24 mouse cellular contexts compared by ENCODE assay signal in genomic region chr5:150024901-150025300, GRCm38 (mm10). TPM values are rescaled to one million over a fixed set of nuclear protein-coding genes. Genes with fewer than 3 reads are reported as not detected.
DNase-seq lines count a peak whose midpoint lies in the region; ATAC-seq lines count a peak whose summit lies in the region.
"Had no signal": no experiment of that assay in that cellular context is flagged by ENCODE, and none has a peak within 500 bp of the region (broad histone marks: within the 10 kb centered on the region; RNA-seq: fewer than 3 reads in every experiment).

No protein-coding gene starts in this region.

- H3K9me3 ChIP-seq in heart, embryonic 10.5 days = no peaks in the 10 kb centered on the region
- H3K9me3 ChIP-seq in heart, embryonic 12.5 days (replicated peaks) = peaks cover 6% of the 10 kb centered on the region; the same call in 1 of the 2 replicates

- no peak overlapping the region for H3K4me2 ChIP-seq in heart, embryonic 12.5 days

- no peaks in the 10 kb centered on the region for H3K4me1 ChIP-seq in heart, embryonic 10.5 days
- H3K4me1 ChIP-seq in heart, embryonic 12.5 days (replicated peaks) = no peaks in the 10 kb centered on the region; the same call in 1 of the 2 replicates

- H3K4me3 ChIP-seq in heart, embryonic 10.5 days = no peak overlapping the region
- no peak overlapping the region for H3K4me3 ChIP-seq in heart, embryonic 12.5 days

- WGBS in heart, embryonic 10.5 days = 91% methylated on average over 14 of the region's 14 CpGs
- 90% methylated on average over 14 of the region's 14 CpGs for WGBS in heart, embryonic 12.5 days

- H3K36me3 ChIP-seq in heart, embryonic 10.5 days = no peaks in the 10 kb centered on the region
- no peaks in the 10 kb centered on the region for H3K36me3 ChIP-seq in heart, embryonic 12.5 days
- H3K36me3 ChIP-seq: G1E had no signal

- DNase-seq in heart, adult 11 months = peak; percentile 74
- DNase-seq in heart, postnatal 36 days = no peak
- DNase-seq in heart, embryonic 10.5 days (ENCODE audit: low spot score) = peak; percentile 54
- DNase-seq in heart, postnatal 14 days = no peak
- DNase-seq in heart, postnatal 25 days (ENCODE audit: low spot score) = no peak
- DNase-seq: adrenal gland, adult 2 months; adrenal gland, adult 8-10 months; adrenal gland, postnatal 10 days; adrenal gland, postnatal 14 days; adrenal gland, postnatal 25 days; adrenal gland, postnatal 36 days; cerebellum, adult 11 months; cerebellum, adult 11-12 months; cerebellum, adult 18-20 months had no signal

- intact Hi-C loops in heart, postnatal 36 days (cut with DNase I) = loop anchor here (2.0 to 5.0 kb wide), 3 partner anchors 20 to 313 kb away; no protein-coding TSS in a partner anchor
- intact Hi-C loops in heart, postnatal 14 days (cut with DNase I) = loop anchor here (10.0 kb wide), 1 partner anchor 310 kb away; no protein-coding TSS in a partner anchor
- intact Hi-C loops in heart, postnatal 25 days (cut with DNase I) = loop anchor here (10.0 kb wide), 1 partner anchor 310 kb away; no protein-coding TSS in a partner anchor

- H3K9ac ChIP-seq in heart, embryonic 12.5 days = no peak overlapping the region

- H3K27ac ChIP-seq in heart, embryonic 10.5 days = no peak overlapping the region
- no peak overlapping the region for H3K27ac ChIP-seq in heart, embryonic 12.5 days (ENCODE audit: poor library complexity, severe bottlenecking)

- ATAC-seq in heart, embryonic 12.5 days (ENCODE audit: insufficient number of reproducible peaks, low FRiP score) = peak; percentile 29; the same call in 1 of the 2 replicates
- ATAC-seq: activated CD4-positive, CD25-positive, alpha-beta regulatory T cell, adult 4 months; CD4-positive, CD25-positive, alpha-beta regulatory T cell, adult 4 months; Patski had no signal

- no peaks in the 10 kb centered on the region for H3K27me3 ChIP-seq in heart, embryonic 10.5 days (ENCODE audit: insufficient read depth, poor library complexity, severe bottlenecking)
- H3K27me3 ChIP-seq in heart, embryonic 12.5 days (replicated peaks) = no peaks in the 10 kb centered on the region
- H3K27me3 ChIP-seq: CH12.LX, Patski had no signal

RNA-seq across cellular contexts. Expression of gene Rxfp2, which starts 6.4 kb away (rescaled TPM):
- not detected for total RNA-seq in heart, postnatal 36 days (2021)
- 0.36 and 0.59 TPM in 2 replicates for polyA plus RNA-seq in heart, embryonic 10.5 days (2016; fragmentation: Nextera tagmentation; extraction: Ambion mirVana)
- not detected for total RNA-seq in heart, postnatal 14 days (2021)
- polyA plus RNA-seq in heart, embryonic 12.5 days (2016; fragmentation: Nextera tagmentation; extraction: Ambion mirVana) = 0.23 and 0.45 TPM in 2 replicates
- total RNA-seq in heart, postnatal 25 days (2021) = not detected
- total RNA-seq: adrenal gland, adult 18-20 months; adrenal gland, adult 2 months; adrenal gland, adult 8-10 months; adrenal gland, postnatal 10 days; adrenal gland, postnatal 25 days; adrenal gland, postnatal 36 days; CH12.LX; ES-E14; MEL had no signal
- polyA plus RNA-seq: activated CD4-positive, CD25-positive, alpha-beta regulatory T cell, adult 4 months; C2C12; CD4-positive, CD25-positive, alpha-beta regulatory T cell, adult 4 months; G1E; Patski had no signal

Comparison
In these comparisons a context has a peak if more than half of its experiments do, and no peak if none do; other contexts are left out.
1. DNase-seq: peak in heart, adult 11 months (single experiment) and heart, embryonic 10.5 days (single experiment); none in heart, postnatal 36 days (0 of 2), heart, postnatal 14 days (0 of 2) and heart, postnatal 25 days (single experiment).